Mouse (Mus musculus): Measurements from ENCODE around the gene Dsp. TPM values are rescaled to one million over a fixed set of nuclear protein-coding genes. Genes with fewer than 3 reads are reported as not detected.

Dsp gene
- polyA plus RNA-seq, 1 experiment from 2014 or later, result 8.6 TPM

GRCm38 (mm10) chr13:38144962-38145713, 6.0 kb upstream of the Dsp start:
- H3K4me1 ChIP-seq (replicated peaks), result no peaks in the 10 kb centered on the region
- H3K36me3 ChIP-seq, result no peaks in the 10 kb centered on the region
- H3K27me3 ChIP-seq (replicated peaks), result no peaks in the 10 kb centered on the region; the same call in 1 of the 2 replicates
- WGBS, result 11% methylated on average over 20 of the region's 20 CpGs
- peak overlapping the region; percentile 64 for H3K4me2 ChIP-seq (replicated peaks)
- H3K9ac ChIP-seq, result peak overlapping the region; percentile 29; the same call in 1 of the 2 replicates
- H3K4me3 ChIP-seq (replicated peaks), result peak overlapping the region; percentile 25
- ATAC-seq, result peak; percentile 88
- H3K9me3 ChIP-seq, result no peaks in the 10 kb centered on the region
- H3K27ac ChIP-seq, result peak overlapping the region; percentile 77

GRCm38 (mm10) chr13:38148348-38148747, 2.7 kb upstream of the Dsp start:
- H3K4me3 ChIP-seq (replicated peaks), result no peak overlapping the region
- WGBS, result 44% methylated on average over 3 of the region's 3 CpGs
- no peak overlapping the region for H3K4me2 ChIP-seq (replicated peaks)
- no peak overlapping the region for H3K9ac ChIP-seq
- H3K9me3 ChIP-seq, result no peaks in the 10 kb centered on the region
- H3K27ac ChIP-seq, result no peak overlapping the region
- peaks cover 12% of the 10 kb centered on the region for H3K4me1 ChIP-seq (replicated peaks)
- ATAC-seq, result no peak
- H3K36me3 ChIP-seq, result no peaks in the 10 kb centered on the region
- peaks cover 3% of the 10 kb centered on the region; the same call in 1 of the 2 replicates for H3K27me3 ChIP-seq (replicated peaks)

- peak overlapping the region; percentile 89 for H3K4me2 ChIP-seq (replicated peaks)
- peaks cover 14% of the 10 kb centered on the region for H3K4me1 ChIP-seq (replicated peaks)
- H3K27me3 ChIP-seq (replicated peaks), result peaks cover 3% of the 10 kb centered on the region; the same call in 1 of the 2 replicates
- WGBS, result under 1% methylated on average over 49 of the region's 49 CpGs
- ATAC-seq, result peak; percentile 50
- H3K9ac ChIP-seq, result peak overlapping the region; percentile 68
- H3K4me3 ChIP-seq (replicated peaks), result peak overlapping the region; percentile 55
- H3K36me3 ChIP-seq, result no peaks in the 10 kb centered on the region
- peak overlapping the region; percentile 84 for H3K27ac ChIP-seq
- no peaks in the 10 kb centered on the region for H3K9me3 ChIP-seq
Observed at GRCm38 (mm10) chr13:38151671-38152428, 756 bp downstream of the Dsp start.

- Histone ChIP-seq H3K4me1 (replicated peaks) (peaks cover 14% of the 10 kb centered on the region), H3K27me3 (replicated peaks) (peaks cover 3% of the 10 kb centered on the region; the same call in 1 of the 2 replicates), H3K9me3 (no peaks in the 10 kb centered on the region), H3K4me3 (replicated peaks) (peak overlapping the region; percentile 55), H3K36me3 (no peaks in the 10 kb centered on the region), H3K4me2 (replicated peaks) (peak overlapping the region; percentile 89), H3K9ac (peak overlapping the region; percentile 68), H3K27ac (peak overlapping the region; percentile 84; the same call in 1 of the 2 replicates)
- peak; percentile 57 for ATAC-seq
- 1% methylated on average over 31 of the region's 31 CpGs for WGBS
Observed at GRCm38 (mm10) chr13:38152429-38153035, 1.4 kb downstream of the Dsp start.

- 21% methylated on average over 2 of the region's 2 CpGs for WGBS
- Histone ChIP-seq H3K4me1 (replicated peaks) (peaks cover 14% of the 10 kb centered on the region), H3K4me3 (replicated peaks) (no peak overlapping the region), H3K9me3 (no peaks in the 10 kb centered on the region), H3K4me2 (replicated peaks) (0 out of 2 replicates have a peak overlapping the region, but pooled peaks have one; percentile 13), H3K36me3 (no peaks in the 10 kb centered on the region), H3K27me3 (replicated peaks) (peaks cover 3% of the 10 kb centered on the region; the same call in 1 of the 2 replicates), H3K9ac (no peak overlapping the region), H3K27ac (no peak overlapping the region)
- no peak for ATAC-seq
Observed at GRCm38 (mm10) chr13:38155523-38155922, 4.4 kb downstream of the Dsp start.

- no peaks in the 10 kb centered on the region for H3K36me3 ChIP-seq
- no peak overlapping the region for H3K9ac ChIP-seq
- no peaks in the 10 kb centered on the region; the same call in 1 of the 2 replicates for H3K27me3 ChIP-seq (replicated peaks)
- H3K27ac ChIP-seq, result no peak overlapping the region
- H3K4me1 ChIP-seq (replicated peaks), result peaks cover 7% of the 10 kb centered on the region
- no peak for ATAC-seq
- no peaks in the 10 kb centered on the region for H3K9me3 ChIP-seq
- H3K4me3 ChIP-seq (replicated peaks), result no peak overlapping the region
- H3K4me2 ChIP-seq (replicated peaks), result no peak overlapping the region
- WGBS, result 43% methylated on average over 6 of the region's 6 CpGs
Observed at GRCm38 (mm10) chr13:38157635-38158034, 6.5 kb downstream of the Dsp start.

- Histone ChIP-seq H3K27me3 (replicated peaks) (no peaks in the 10 kb centered on the region), H3K36me3 (no peaks in the 10 kb centered on the region), H3K9ac (no peak overlapping the region), H3K4me2 (replicated peaks) (no peak overlapping the region), H3K4me1 (replicated peaks) (peaks cover 7% of the 10 kb centered on the region), H3K9me3 (no peaks in the 10 kb centered on the region), H3K27ac (no peak overlapping the region), H3K4me3 (replicated peaks) (no peak overlapping the region)
- ATAC-seq, result no peak
- 75% methylated on average over 2 of the region's 2 CpGs for WGBS
Observed at GRCm38 (mm10) chr13:38162002-38162401, 10.9 kb downstream of the Dsp start.

- peak; percentile 89 for ATAC-seq
- Histone ChIP-seq H3K4me2 (replicated peaks) (no peak overlapping the region), H3K4me3 (replicated peaks) (no peak overlapping the region), H3K4me1 (replicated peaks) (peaks cover 7% of the 10 kb centered on the region), H3K9ac (no peak overlapping the region), H3K27me3 (replicated peaks) (no peaks in the 10 kb centered on the region), H3K27ac (peak overlapping the region; percentile 44; the same call in 1 of the 2 replicates), H3K36me3 (no peaks in the 10 kb centered on the region), H3K9me3 (no peaks in the 10 kb centered on the region)
- WGBS, result 33% methylated on average over 11 of the region's 11 CpGs
Observed at GRCm38 (mm10) chr13:38162668-38163067, 11.6 kb downstream of the Dsp start.

- H3K4me1 ChIP-seq (replicated peaks), result peaks cover 7% of the 10 kb centered on the region
- no peaks in the 10 kb centered on the region for H3K27me3 ChIP-seq (replicated peaks)
- ATAC-seq, result no peak
- 86% methylated on average over 11 of the region's 11 CpGs for WGBS
- no peaks in the 10 kb centered on the region for H3K9me3 ChIP-seq
- no peak overlapping the region for H3K4me2 ChIP-seq (replicated peaks)
- no peak overlapping the region for H3K27ac ChIP-seq
- H3K36me3 ChIP-seq, result peaks cover 4% of the 10 kb centered on the region; the same call in 1 of the 2 replicates
- no peak overlapping the region for H3K9ac ChIP-seq
- no peak overlapping the region for H3K4me3 ChIP-seq (replicated peaks)
Observed at GRCm38 (mm10) chr13:38164932-38165331, 13.8 kb downstream of the Dsp start.

- no peak overlapping the region for H3K9ac ChIP-seq
Observed at GRCm38 (mm10) chr13:38167056-38167455, 16.0 kb downstream of the Dsp start.

GRCm38 (mm10) chr13:38170707-38171144, 19.6 kb downstream of the Dsp start:
- Histone ChIP-seq H3K9ac (no peak overlapping the region), H3K4me1 (replicated peaks) (peaks cover 3% of the 10 kb centered on the region; the same call in 1 of the 2 replicates), H3K9me3 (no peaks in the 10 kb centered on the region), H3K27me3 (replicated peaks) (no peaks in the 10 kb centered on the region), H3K36me3 (peaks cover 4% of the 10 kb centered on the region; the same call in 1 of the 2 replicates), H3K4me2 (replicated peaks) (peak overlapping the region; percentile 29), H3K27ac (peak overlapping the region; percentile 64), H3K4me3 (replicated peaks) (no peak overlapping the region)
- 22% methylated on average over 4 of the region's 4 CpGs for WGBS
- ATAC-seq, result peak; percentile 97

More at GRCm38 (mm10) chr13:38167056-38167455, 16.0 kb downstream of the Dsp start:
- Histone ChIP-seq H3K9me3 (no peaks in the 10 kb centered on the region), H3K4me1 (replicated peaks) (peaks cover 6% of the 10 kb centered on the region), H3K27ac (no peak overlapping the region), H3K27me3 (replicated peaks) (no peaks in the 10 kb centered on the region), H3K4me3 (replicated peaks) (no peak overlapping the region), H3K4me2 (replicated peaks) (no peak overlapping the region), H3K36me3 (peaks cover 4% of the 10 kb centered on the region; the same call in 1 of the 2 replicates)
- ATAC-seq, result no peak
- WGBS, result 74% methylated on average over 3 of the region's 3 CpGs

- 60% methylated on average over 10 of the region's 10 CpGs for WGBS
- H3K9ac ChIP-seq, result no peak overlapping the region
- no peaks in the 10 kb centered on the region for H3K4me1 ChIP-seq (replicated peaks)
- H3K4me3 ChIP-seq (replicated peaks), result no peak overlapping the region
- ATAC-seq, result no peak
- no peak overlapping the region for H3K4me2 ChIP-seq (replicated peaks)
- H3K9me3 ChIP-seq, result no peaks in the 10 kb centered on the region
- peaks cover 20% of the 10 kb centered on the region for H3K36me3 ChIP-seq
- no peaks in the 10 kb centered on the region for H3K27me3 ChIP-seq (replicated peaks)
- no peak overlapping the region for H3K27ac ChIP-seq
Observed at GRCm38 (mm10) chr13:38193406-38193805, 42.3 kb downstream of the Dsp start.
